Mouse (Mus musculus): ENCODE measurements around the gene Ccdc182.

- no peak for TF ChIP-seq CTCF (IDR thresholded peaks at IDR 0.05; ENCODE audit: low read depth)
- no peak for TF ChIP-seq EP300 (IDR thresholded peaks at IDR 0.05; ENCODE audit: low read depth)
Observed at GRCm38 (mm10) chr11:88279006-88279405, 14.9 kb upstream of the Ccdc182 start.
